Mouse (Mus musculus): ENCODE measurements around the gene Gm4969.

- TF ChIP-seq EP300 (IDR thresholded peaks at IDR 0.05; ENCODE audit: low read depth) (no peak), CTCF (IDR thresholded peaks at IDR 0.05; ENCODE audit: low read depth) (no peak)
Observed at GRCm38 (mm10) chr7:19067063-19067462, 51.1 kb downstream of the Gm4969 start.
